In genomic region chr1:184441005-184441557, GRCm38 (mm10) we compare ENCODE assay signal across 8 mouse cellular contexts.
DNase-seq lines count a peak whose midpoint lies in the region; ATAC-seq and TF ChIP-seq lines count a peak whose summit lies in the region.

No protein-coding gene starts in this region.

- peak overlapping the region; percentile 63 for H3K27ac ChIP-seq in gastrocnemius, adult 2 months
- no peak overlapping the region for H3K27ac ChIP-seq in embryonic facial prominence, embryonic 11.5 days (replicated peaks; ENCODE audit: low read depth, low read length)
- H3K27ac ChIP-seq in hindbrain, postnatal 0 days: peak overlapping the region; percentile 3; the same call in 1 of the 2 replicates
- peak overlapping the region; percentile 62 for H3K27ac ChIP-seq in liver, postnatal 0 days (ENCODE audit: low read depth)

- DNase-seq in gastrocnemius, adult 2 months: peak; percentile 38
- no peak for DNase-seq in gastrocnemius, postnatal 4 days (ENCODE audit: low spot score in 2 of 2)
- peak; percentile 58 to 64 for DNase-seq in B cell, adult 2 months
- peak; percentile 61 for DNase-seq in embryonic facial prominence, embryonic 11.5 days (ENCODE audit: low spot score)
- DNase-seq in hindbrain, postnatal 0 days (ENCODE audit: low spot score): peak; percentile 64
- DNase-seq in liver, postnatal 0 days: peak; percentile 45
- DNase-seq in retina, embryonic 14.5 days (ENCODE audit: low spot score): peak; percentile 16
- no peak for DNase-seq in gastrocnemius, postnatal 25 days

- no peak for TF ChIP-seq CTCF in gastrocnemius, adult 2 months (IDR thresholded peaks at IDR 0.05)
- TF ChIP-seq CTCF in hindbrain, postnatal 0 days (IDR thresholded peaks at IDR 0.05; ENCODE audit: low read depth): no peak
- TF ChIP-seq CTCF in liver, postnatal 0 days (IDR thresholded peaks at IDR 0.05; ENCODE audit: low read depth): no peak

- no peaks in the 10 kb centered on the region for H3K9me3 ChIP-seq in embryonic facial prominence, embryonic 11.5 days (replicated peaks; ENCODE audit: control insufficient read depth, low read length)
- no peaks in the 10 kb centered on the region for H3K9me3 ChIP-seq in hindbrain, postnatal 0 days (ENCODE audit: low read length)
- H3K9me3 ChIP-seq in liver, postnatal 0 days (ENCODE audit: low read length): no peaks in the 10 kb centered on the region

- no peak for ATAC-seq in embryonic facial prominence, embryonic 11.5 days (replicated peaks; ENCODE audit: insufficient number of reproducible peaks, low FRiP score, low TSS enrichment, low read depth)
- ATAC-seq in hindbrain, postnatal 0 days: peak; percentile 86
- ATAC-seq in liver, postnatal 0 days: peak; percentile 45; the same call in 1 of the 2 replicates

- peak; percentile 41; the same call in 1 of the 2 replicates for TF ChIP-seq EP300 in liver, postnatal 0 days (IDR thresholded peaks at IDR 0.05; ENCODE audit: low read depth)

- no peak overlapping the region for H3K9ac ChIP-seq in embryonic facial prominence, embryonic 11.5 days (replicated peaks; ENCODE audit: low read length)
- no peak overlapping the region for H3K9ac ChIP-seq in hindbrain, postnatal 0 days (replicated peaks; ENCODE audit: low read length)
- no peak overlapping the region; the same call in 1 of the 2 replicates for H3K9ac ChIP-seq in liver, postnatal 0 days (replicated peaks)

- H3K4me2 ChIP-seq in embryonic facial prominence, embryonic 11.5 days (ENCODE audit: low read depth, low read length): no peak overlapping the region; the same call in 1 of the 2 replicates
- peak overlapping the region; percentile 59 for H3K4me2 ChIP-seq in hindbrain, postnatal 0 days (ENCODE audit: low read depth, low read length)
- peak overlapping the region; percentile 56 for H3K4me2 ChIP-seq in liver, postnatal 0 days (ENCODE audit: low read depth, low read length)

- no peaks in the 10 kb centered on the region for H3K36me3 ChIP-seq in embryonic facial prominence, embryonic 11.5 days (replicated peaks; ENCODE audit: control insufficient read depth, insufficient read depth, low read depth, low read length)
- no peaks in the 10 kb centered on the region for H3K36me3 ChIP-seq in hindbrain, postnatal 0 days (ENCODE audit: insufficient read depth, low read length)
- no peaks in the 10 kb centered on the region for H3K36me3 ChIP-seq in liver, postnatal 0 days (replicated peaks; ENCODE audit: insufficient read depth, low read length)

- H3K4me1 ChIP-seq in embryonic facial prominence, embryonic 11.5 days (ENCODE audit: control insufficient read depth, insufficient read depth, low read length): no peaks in the 10 kb centered on the region
- H3K4me1 ChIP-seq in hindbrain, postnatal 0 days (ENCODE audit: insufficient read depth, low read length): no peaks in the 10 kb centered on the region
- peaks cover 7% of the 10 kb centered on the region for H3K4me1 ChIP-seq in liver, postnatal 0 days (ENCODE audit: insufficient read depth)

- peak overlapping the region; percentile 59 for H3K4me3 ChIP-seq in gastrocnemius, adult 2 months
- no peak overlapping the region for H3K4me3 ChIP-seq in embryonic facial prominence, embryonic 11.5 days (ENCODE audit: low read depth, low read length)
- H3K4me3 ChIP-seq in hindbrain, postnatal 0 days (ENCODE audit: low read length): peak overlapping the region; percentile 34
- 0 out of 2 replicates have a peak overlapping the region, but pooled peaks have one; percentile 20 for H3K4me3 ChIP-seq in liver, postnatal 0 days (ENCODE audit: low read depth, low read length)

- intact Hi-C loops in gastrocnemius, adult 2 months (cut with DNase I): no loop called here

- WGBS in embryonic facial prominence, embryonic 11.5 days: 35% methylated on average over 18 of the region's 18 CpGs
- 17% methylated on average over 18 of the region's 18 CpGs for WGBS in hindbrain, postnatal 0 days
- 37% methylated on average over 18 of the region's 18 CpGs for WGBS in liver, postnatal 0 days (ENCODE audit: insufficient replicate concordance)

- H3K27me3 ChIP-seq in embryonic facial prominence, embryonic 11.5 days (ENCODE audit: control insufficient read depth, insufficient read depth, low read length): no peaks in the 10 kb centered on the region
- H3K27me3 ChIP-seq in hindbrain, postnatal 0 days (ENCODE audit: insufficient read depth, low read length): no peaks in the 10 kb centered on the region
- no peaks in the 10 kb centered on the region for H3K27me3 ChIP-seq in liver, postnatal 0 days (ENCODE audit: insufficient read depth, low read length)

Comparison
In these comparisons a context has a peak if more than half of its experiments do, and no peak if none do; other contexts are left out.
1. DNase-seq: peak in gastrocnemius, adult 2 months (single experiment), B cell, adult 2 months (2 of 2), embryonic facial prominence, embryonic 11.5 days (single experiment), hindbrain, postnatal 0 days (single experiment), liver, postnatal 0 days (single experiment) and retina, embryonic 14.5 days (single experiment); none in gastrocnemius, postnatal 4 days (0 of 2) and gastrocnemius, postnatal 25 days (single experiment).